Mouse (Mus musculus) hindbrain, embryonic 14.5 days (tissue): ENCODE measurements at regions not wholly inside any gene's neighbourhood (a gene's known extent, or its start where the extent isn't known, plus 50 kb on each side); places are given as distances from the start of the nearest gene placed in this dataset.

Source experiments
- ATAC-seq: fragments of 200-750 bp; cut with Nextera tagmentation; 2 replicates; pipeline ENCODE4 v1.8.0; 2017; ENCODE audit warnings: moderate number of reproducible peaks, mild to moderate bottlenecking, moderate TSS enrichment, moderate library complexity; ENCODE audit not compliant: low FRiP score
- DNase-seq: peaks from one replicate; pipeline ENCODE4 v3.0.0-alpha.2; 2015; ENCODE audit warnings: low spot score
- H3K27ac ChIP-seq: fragments of 300-500 bp; sonication (generic); 2 replicates; pipeline ENCODE4 v1.5.1; 2014; ENCODE audit warnings: mild to moderate bottlenecking, moderate library complexity
- H3K27me3 ChIP-seq: fragments of 300-500 bp; sonication (generic); 2 replicates; pipeline ENCODE4 v1.6.1; 2014; ENCODE audit warnings: mild to moderate bottlenecking, low read length, mixed read lengths; ENCODE audit not compliant: control insufficient read depth, insufficient read depth
- H3K36me3 ChIP-seq: fragments of 300-500 bp; sonication (generic); replicated peaks from 2 replicates; pipeline ENCODE4 v1.6.1; 2014; ENCODE audit not compliant: control insufficient read depth, insufficient read depth
- H3K4me1 ChIP-seq: fragments of 300-500 bp; sonication (generic); replicated peaks from 2 replicates; pipeline ENCODE4 v1.6.1; 2014; ENCODE audit warnings: antibody characterized with exemption, low read length, mixed read lengths; ENCODE audit not compliant: control insufficient read depth, insufficient read depth
- H3K4me2 ChIP-seq: fragments of 300-500 bp; sonication (generic); replicated peaks from 2 replicates; pipeline ENCODE4 v1.6.1; 2014; ENCODE audit warnings: mild to moderate bottlenecking, moderate library complexity
- H3K4me3 ChIP-seq: fragments of 300-500 bp; sonication (generic); replicated peaks from 2 replicates; pipeline ENCODE4 v1.5.1; 2014; ENCODE audit warnings: mild to moderate bottlenecking, low read length
- H3K9ac ChIP-seq: fragments of 300-500 bp; sonication (generic); 2 replicates; pipeline ENCODE4 v1.6.1; 2014
- H3K9me3 ChIP-seq: fragments of 300-500 bp; sonication (generic); 2 replicates; pipeline ENCODE4 v1.6.1; 2016; ENCODE audit warnings: low read length; ENCODE audit not compliant: control insufficient read depth
- WGBS: fragments of 180-500 bp; shearing (Covaris S2); extraction: QIAGEN DNeasy Blood & Tissue Kit; methylation state at CpG from one replicate; pipeline ENCODE4 v1.1.7; 2014; 5-methylcytosine and 5-hydroxymethylcytosine counted together

DNA sequence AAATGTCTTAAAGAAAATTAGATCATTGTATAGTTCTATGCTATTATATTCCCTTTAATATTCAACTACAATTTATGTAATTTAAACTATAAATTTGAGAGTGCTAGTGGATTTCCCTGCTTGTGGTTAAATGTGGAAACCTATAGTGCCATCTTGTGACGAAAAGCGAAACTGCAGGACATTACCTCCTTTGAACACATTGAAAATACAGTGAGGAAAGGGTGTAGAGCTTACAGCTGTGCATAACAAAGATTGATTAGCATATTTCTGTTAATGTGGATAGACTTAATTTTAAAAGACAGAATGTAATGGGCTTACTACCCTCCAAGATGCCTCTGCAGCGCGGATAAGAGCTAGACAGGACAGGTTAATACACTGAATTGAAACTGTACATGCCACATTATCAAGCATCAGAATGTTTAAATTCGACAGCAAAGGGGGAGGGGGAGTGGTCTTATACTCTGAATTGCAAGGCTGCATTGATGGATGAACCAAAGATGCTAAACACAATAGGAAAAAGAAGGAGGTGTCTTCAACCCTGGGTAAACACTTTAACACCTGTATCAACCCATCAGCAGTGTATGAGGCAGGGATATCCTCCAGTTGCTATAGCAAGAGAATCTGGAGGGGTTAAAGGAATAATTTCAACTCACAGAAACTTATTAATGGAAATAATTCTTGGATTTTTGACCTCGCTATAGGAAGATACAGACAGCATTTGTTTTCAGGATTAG, 101.3 kb upstream of the Tdrd3 start:
- Histone ChIP-seq H3K4me2 (peak overlapping the region; percentile 29; the same call in 1 of the 2 replicates), H3K4me3 (no peak overlapping the region), H3K27me3 (no peaks in the 10 kb centered on the region), H3K36me3 (no peaks in the 10 kb centered on the region), H3K9ac (peak overlapping the region; percentile 44), H3K9me3 (no peaks in the 10 kb centered on the region), H3K27ac (no peak overlapping the region), H3K4me1 (no peaks in the 10 kb centered on the region)
- 17% methylated on average over 6 of the region's 6 CpGs for WGBS
- DNase-seq (peak; percentile 97), ATAC-seq (peak; percentile 82)

GRCm38 (mm10) chr14:87327841-87328240, 88.6 kb upstream of the Tdrd3 start:
- Histone ChIP-seq H3K4me1 (no peaks in the 10 kb centered on the region), H3K9me3 (no peaks in the 10 kb centered on the region), H3K36me3 (no peaks in the 10 kb centered on the region), H3K27me3 (no peaks in the 10 kb centered on the region), H3K27ac (no peak overlapping the region), H3K4me2 (no peak overlapping the region), H3K9ac (no peak overlapping the region), H3K4me3 (no peak overlapping the region)
- ATAC-seq (no peak), DNase-seq (no peak)
- WGBS = 33% methylated on average over 1 of the region's 1 CpGs

DNA sequence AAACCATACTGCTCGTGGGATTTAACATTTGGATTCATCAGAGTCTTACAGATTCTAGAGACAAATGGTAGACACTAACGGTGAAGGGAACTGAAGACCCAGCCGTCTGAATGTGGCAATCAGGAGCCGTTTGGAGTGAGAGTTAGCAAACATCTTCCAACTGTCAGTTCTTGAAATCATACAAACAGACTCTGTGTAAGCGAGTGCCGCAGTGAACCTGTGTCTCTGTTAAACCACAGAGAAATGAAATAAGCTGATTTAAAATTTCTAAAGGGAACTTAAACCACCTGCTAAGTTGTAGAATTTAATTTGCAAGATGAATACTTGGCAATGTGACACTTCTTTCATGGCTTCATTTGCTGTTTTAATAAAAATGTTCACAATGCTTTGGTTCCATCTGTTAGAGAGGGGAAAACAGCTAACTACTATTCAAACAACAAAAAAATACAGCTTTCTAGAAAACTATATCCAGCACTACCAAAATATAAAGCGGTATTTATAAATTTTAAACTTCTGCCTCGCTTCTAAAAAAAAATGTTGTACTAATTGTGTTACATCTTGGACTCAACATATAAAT, 78.4 kb upstream of the Tdrd3 start:
- Histone ChIP-seq H3K4me1 (no peaks in the 10 kb centered on the region), H3K9ac (no peak overlapping the region), H3K27ac (no peak overlapping the region), H3K36me3 (no peaks in the 10 kb centered on the region), H3K9me3 (no peaks in the 10 kb centered on the region), H3K4me2 (no peak overlapping the region), H3K27me3 (no peaks in the 10 kb centered on the region), H3K4me3 (no peak overlapping the region)
- WGBS = 79% methylated on average over 8 of the region's 8 CpGs
- ATAC-seq (no peak), DNase-seq (no peak)

DNA sequence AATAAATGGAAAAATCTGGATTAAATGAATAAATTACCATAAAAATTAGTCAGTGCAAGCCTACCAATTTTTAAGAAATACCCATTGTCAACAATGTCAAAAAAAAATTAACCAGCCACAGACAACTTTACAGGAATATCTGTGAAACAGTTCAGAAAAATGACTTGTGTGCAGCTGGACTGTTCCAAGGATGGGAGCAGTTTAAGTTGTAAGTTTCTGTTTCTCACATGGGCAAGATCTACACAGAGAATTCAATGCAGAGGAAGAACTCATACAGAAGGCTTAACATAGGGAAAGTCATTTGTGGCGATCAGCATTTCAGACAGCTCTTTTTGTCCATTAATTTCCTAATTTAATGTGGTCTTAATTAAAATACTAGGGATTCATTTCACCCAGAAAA, 71.9 kb upstream of the Tdrd3 start:
- Histone ChIP-seq H3K36me3 (no peaks in the 10 kb centered on the region), H3K27ac (no peak overlapping the region), H3K9ac (no peak overlapping the region), H3K4me3 (no peak overlapping the region), H3K4me2 (no peak overlapping the region), H3K9me3 (no peaks in the 10 kb centered on the region), H3K4me1 (no peaks in the 10 kb centered on the region), H3K27me3 (no peaks in the 10 kb centered on the region)
- DNase-seq = no peak
- WGBS = 86% methylated on average over 1 of the region's 1 CpGs
- ATAC-seq = no peak

DNA sequence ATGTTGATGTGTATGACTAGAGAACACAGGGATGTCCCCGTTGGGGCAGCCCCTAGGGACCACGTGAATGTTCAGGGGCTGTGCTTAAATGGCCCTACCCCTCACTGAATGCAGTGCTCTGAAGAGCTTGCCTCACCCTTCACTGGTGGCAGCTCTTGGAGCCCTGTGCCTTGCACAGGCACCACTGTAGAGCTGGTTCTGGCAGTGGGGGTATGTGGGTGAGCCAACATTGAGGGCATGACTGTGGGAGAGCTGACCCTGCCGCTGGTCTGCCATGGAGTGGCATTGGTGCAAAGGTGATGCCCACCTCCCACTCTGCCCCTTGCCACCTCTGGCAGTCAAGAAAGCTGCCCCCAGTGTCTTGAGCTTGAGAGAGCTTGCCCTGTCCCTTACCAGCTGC, 69.6 kb upstream of the Tdrd3 start:
- H3K4me2 ChIP-seq = no peak overlapping the region
- no peaks in the 10 kb centered on the region for H3K9me3 ChIP-seq
- no peak for ATAC-seq
- no peaks in the 10 kb centered on the region for H3K36me3 ChIP-seq
- no peak overlapping the region for H3K4me3 ChIP-seq
- H3K4me1 ChIP-seq = no peaks in the 10 kb centered on the region
- H3K9ac ChIP-seq = no peak overlapping the region
- no peak for DNase-seq
- WGBS = 98% methylated on average over 3 of the region's 3 CpGs
- H3K27ac ChIP-seq = no peak overlapping the region
- H3K27me3 ChIP-seq = no peaks in the 10 kb centered on the region

DNA sequence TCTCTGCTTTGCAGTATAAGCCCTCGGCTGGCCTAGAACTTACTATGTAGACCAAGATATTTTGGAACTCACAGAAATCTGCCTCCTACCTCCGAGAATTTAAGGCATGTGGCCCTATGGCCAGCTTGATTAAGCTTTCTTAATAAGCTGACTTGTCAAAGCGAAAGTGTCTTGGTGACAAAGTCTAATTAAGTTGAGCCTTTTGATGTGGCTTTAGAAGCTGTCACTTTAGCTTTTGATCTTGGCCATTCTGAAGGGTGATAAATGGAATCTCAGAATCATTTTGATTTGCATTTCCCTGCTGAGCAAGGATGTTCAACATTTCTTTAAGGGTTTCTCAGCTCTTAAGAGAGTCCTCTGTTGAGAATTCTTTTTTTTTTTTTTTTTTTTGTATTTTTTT, 67.6 kb upstream of the Tdrd3 start:
- no peaks in the 10 kb centered on the region for H3K4me1 ChIP-seq
- ATAC-seq = no peak
- H3K27me3 ChIP-seq = no peaks in the 10 kb centered on the region
- no peak overlapping the region for H3K4me3 ChIP-seq
- H3K9ac ChIP-seq = no peak overlapping the region
- H3K27ac ChIP-seq = no peak overlapping the region
- 75% methylated on average over 3 of the region's 3 CpGs for WGBS
- no peak overlapping the region for H3K4me2 ChIP-seq
- no peaks in the 10 kb centered on the region for H3K36me3 ChIP-seq
- no peak for DNase-seq
- no peaks in the 10 kb centered on the region for H3K9me3 ChIP-seq

GRCm38 (mm10) chr14:87365793-87366192, 50.6 kb upstream of the Tdrd3 start:
- Histone ChIP-seq H3K27ac (no peak overlapping the region), H3K9ac (no peak overlapping the region), H3K36me3 (no peaks in the 10 kb centered on the region), H3K27me3 (no peaks in the 10 kb centered on the region), H3K4me2 (no peak overlapping the region), H3K4me3 (no peak overlapping the region), H3K9me3 (no peaks in the 10 kb centered on the region), H3K4me1 (no peaks in the 10 kb centered on the region)
- 88% methylated on average over 2 of the region's 2 CpGs for WGBS
- DNase-seq = no peak
- no peak for ATAC-seq
